Mouse (Mus musculus) ES-E14 (cell line): Measurements from ENCODE around the gene Galnt17.

Source experiments
- MAFK ChIP-seq: IDR thresholded peaks from 2 replicates; pipeline ENCODE4 v1.6.1; 2014; ENCODE audit warnings: mild to moderate bottlenecking, low read depth, low read length, inconsistent platforms; ENCODE audit not compliant: insufficient read depth
- ZNF384 ChIP-seq: IDR thresholded peaks from 2 replicates; pipeline ENCODE4 v1.6.1; 2012; ENCODE audit warnings: low read depth, low read length, inconsistent platforms

DNA sequence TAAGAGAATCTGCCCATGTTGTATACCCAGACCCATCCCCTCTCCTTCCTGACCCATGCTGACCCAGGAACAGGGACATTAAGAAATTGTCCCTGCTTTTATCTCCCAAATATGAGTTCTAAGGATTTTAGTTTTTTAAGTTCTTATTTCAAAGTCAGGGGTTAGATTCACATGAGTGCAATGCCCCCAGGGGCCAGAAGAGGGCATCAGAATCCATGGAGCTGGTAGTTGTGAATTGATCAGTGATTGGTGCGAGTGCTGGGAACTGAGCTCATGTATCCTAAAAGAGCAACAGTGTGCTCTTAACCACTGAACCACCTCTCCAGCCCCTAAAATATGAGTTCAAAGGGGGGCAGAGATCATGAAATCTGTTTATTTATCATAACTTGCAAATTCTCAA, 438.4 kb downstream of the Galnt17 start:
- TF ChIP-seq ZNF384 (no peak), MAFK (no peak)
